Mouse (Mus musculus): ENCODE results near the gene Sik3. TPM values are rescaled to one million over a fixed set of nuclear protein-coding genes. Genes with fewer than 3 reads are reported as not detected.

Sik3 gene
- polyA plus RNA-seq (2012; rRNA removed): 10.9 and 15.1 TPM in 2 replicates

GRCm38 (mm10) chr9:46012091-46013008 lies at the start of gene Sik3, which contains the start of gene Pafah1b2:
Gene Sik3, plus strand, starts transcription at chr9:46012820.
Gene Pafah1b2, minus strand, starts transcription at chr9:46012690.
- 3% methylated on average over 60 of the region's 78 CpGs for WGBS
- DNase-seq (ENCODE audit: low read depth, low spot score): no peak

DNA sequence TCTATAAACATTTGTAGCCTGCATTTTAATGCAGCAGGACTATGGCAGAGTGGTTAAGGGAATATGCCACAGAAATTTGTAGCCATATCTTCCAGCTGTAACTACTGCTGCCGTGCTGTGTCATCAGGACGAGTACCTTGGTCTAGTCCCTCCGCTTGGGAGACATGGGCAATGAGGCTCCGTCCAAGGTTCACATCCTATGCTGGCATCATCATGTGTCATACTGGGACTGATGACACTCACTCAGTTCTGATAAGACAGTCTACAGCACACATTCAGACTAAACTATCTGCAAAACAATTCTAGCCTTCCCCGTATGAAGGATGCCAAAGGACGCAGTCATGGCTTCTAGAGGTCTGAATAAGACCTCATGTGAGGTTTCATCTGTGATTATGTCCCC lies 49.0 kb upstream of the Sik3 start:
- 80% methylated on average over 6 of the region's 6 CpGs for WGBS
- DNase-seq (ENCODE audit: low read depth, low spot score): no peak

- WGBS: 68% methylated on average over 2 of the region's 2 CpGs
- DNase-seq (ENCODE audit: low read depth, low spot score): no peak
Observed at GRCm38 (mm10) chr9:45976884-45977283, 35.7 kb upstream of the Sik3 start.

DNA sequence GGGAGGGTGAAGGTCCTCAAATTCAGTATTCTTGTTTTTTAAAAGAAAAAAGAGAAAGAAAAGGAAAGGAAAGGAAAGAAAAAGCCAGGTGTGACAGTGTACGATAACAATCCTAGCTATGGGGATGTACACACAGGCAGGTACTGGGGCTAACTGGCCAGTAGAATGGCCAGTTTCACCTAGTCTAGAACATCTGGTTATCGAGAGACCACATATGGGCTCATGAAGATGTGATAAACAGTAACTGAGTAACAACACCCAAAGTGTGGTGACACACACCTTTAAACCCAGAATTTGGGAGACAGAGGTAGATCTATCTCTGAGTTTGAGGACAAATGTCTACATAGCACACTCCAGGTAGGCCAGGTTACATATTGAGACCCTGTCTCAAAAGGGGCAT lies 32.8 kb upstream of the Sik3 start:
- DNase-seq (ENCODE audit: low read depth, low spot score): no peak

DNA sequence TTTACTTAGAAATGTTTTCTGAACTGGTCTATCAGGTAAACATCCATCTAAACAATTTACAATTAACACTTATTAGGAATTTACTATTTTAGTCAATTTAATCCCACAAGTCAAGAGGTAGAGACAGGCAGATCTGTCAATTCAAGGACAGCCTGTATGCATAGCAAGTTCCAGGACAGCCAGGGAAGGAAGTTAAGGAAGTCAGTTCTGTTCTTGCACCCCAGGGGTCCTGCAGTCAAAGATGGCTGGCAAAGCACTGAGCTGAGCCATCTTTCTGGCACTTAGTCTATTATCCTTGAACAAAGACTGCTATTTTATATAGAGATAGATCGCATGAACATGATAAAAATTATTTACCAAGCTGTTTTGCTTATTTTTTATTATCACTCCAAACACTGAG lies 32.0 kb upstream of the Sik3 start:
- DNase-seq (ENCODE audit: low read depth, low spot score): no peak
- 79% methylated on average over 1 of the region's 1 CpGs for WGBS

More for the DNA sequence above, 32.8 kb upstream of the Sik3 start:
- WGBS: 82% methylated on average over 2 of the region's 2 CpGs

DNA sequence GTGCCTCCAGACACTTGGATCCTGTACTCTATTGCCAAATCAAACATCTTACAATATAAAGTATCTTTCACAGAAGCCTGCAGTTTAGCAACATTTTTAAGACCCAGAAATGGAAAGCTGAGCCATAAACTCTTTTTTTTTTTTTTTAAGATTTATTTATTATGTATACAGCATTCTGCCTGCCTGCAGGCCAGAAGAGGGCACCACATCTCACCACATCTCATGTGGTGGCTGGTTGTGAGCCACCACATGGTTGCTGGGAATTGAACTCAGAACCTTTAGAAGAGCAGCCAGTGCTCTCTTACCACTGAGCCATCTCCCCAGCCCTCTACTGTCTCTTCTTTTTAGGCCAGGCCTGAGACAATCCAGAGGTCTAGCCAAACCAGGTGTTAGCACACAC lies 31.3 kb upstream of the Sik3 start:
- DNase-seq (ENCODE audit: low read depth, low spot score): no peak

DNA sequence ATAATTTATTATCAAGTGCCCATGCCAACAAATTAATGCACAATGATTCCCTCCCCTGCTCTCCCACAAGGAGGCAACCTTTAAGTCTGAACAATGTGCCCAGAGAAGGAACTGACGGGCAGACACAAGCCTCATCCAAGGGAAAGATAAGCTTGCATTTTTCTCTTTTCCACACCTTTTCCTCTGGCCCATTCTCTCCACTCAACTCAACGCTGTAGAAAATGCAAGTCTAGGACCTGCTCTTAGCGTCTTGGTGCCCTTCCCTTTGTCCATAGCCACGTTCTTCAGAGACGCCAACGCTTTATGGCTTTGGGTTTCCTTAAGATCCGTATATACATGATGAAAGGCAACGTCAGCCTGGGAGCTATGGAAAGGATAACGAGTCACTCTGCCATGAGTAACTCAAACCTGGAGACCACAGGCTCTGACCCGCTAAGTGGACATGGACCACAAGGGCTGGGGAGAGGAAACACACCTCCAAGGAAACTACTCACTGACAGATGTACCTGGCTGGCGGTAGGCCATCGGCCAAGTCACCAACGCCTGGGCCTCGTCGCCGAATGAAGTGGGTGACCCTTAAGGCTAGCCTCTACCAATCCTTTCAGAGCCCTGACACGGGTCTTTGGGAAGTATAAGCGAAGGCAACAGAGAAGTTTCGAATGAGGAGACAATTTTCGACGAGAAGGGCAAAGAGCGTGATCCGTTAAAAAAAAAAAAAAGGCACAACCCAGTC lies 28.8 kb upstream of the Sik3 start:
- under 1% methylated on average over 23 of the region's 23 CpGs for WGBS
- DNase-seq (ENCODE audit: low read depth, low spot score): peak; percentile 29

DNA sequence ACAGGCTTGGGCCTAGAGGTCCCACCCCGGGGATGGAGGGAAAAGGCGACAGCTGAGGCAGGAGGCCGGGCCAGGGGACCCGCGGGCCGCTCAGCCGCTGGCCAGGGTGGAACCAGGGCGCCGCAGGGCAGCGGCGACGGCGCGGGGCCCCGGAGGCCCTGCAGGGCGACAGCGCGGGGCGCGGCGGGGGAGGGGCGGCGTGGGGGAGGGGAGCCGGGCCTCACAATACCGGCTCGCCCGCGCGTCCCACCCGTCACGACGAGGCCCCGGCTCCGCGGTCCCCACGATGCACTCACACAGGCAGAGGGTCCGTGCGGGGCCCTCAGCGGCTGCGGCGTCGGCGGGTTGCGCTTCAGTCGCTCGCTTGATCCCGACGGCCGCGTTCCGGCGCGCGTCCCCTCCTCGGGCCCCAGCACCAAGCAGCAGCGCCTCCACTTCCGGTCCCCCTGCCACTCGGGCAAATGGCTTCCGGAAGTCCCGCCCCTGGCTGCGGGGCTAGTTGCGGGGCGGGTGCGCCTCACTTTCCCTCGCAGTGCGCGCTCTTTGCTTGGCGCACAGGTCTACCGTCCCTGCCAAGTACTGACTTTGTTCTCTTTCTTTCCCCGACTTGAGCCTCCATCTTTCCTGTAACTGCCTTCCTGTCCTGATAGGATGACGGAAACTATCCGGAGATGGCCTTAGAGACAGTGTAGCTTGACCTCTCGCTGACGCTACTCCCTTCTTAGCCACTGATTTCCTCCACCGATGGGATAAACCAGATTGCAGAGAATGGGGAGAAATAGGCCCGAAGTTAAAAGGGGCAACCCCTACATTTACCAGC lies 28.0 kb upstream of the Sik3 start:
- WGBS: under 1% methylated on average over 76 of the region's 76 CpGs
- DNase-seq (ENCODE audit: low read depth, low spot score): peak; percentile 59

DNA sequence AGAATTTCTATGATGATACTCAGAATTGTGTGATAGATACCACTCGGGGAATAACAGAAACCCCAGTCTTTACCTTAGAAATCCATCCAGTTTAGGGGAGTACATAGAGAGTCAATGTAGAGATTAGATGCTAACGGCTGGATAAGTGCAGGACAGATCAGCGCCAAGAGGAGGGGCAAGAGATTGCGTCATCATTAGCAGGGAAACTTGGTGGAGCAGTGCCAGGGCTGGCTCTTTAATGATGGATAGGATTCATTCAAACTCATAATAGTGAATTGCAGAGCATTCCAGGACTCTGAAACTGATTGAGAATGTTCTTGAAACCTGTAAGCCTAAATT lies 27.4 kb upstream of the Sik3 start:
- 0% methylated on average over 4 of the region's 4 CpGs for WGBS
- peak; percentile 11 for DNase-seq (ENCODE audit: low read depth, low spot score)

DNA sequence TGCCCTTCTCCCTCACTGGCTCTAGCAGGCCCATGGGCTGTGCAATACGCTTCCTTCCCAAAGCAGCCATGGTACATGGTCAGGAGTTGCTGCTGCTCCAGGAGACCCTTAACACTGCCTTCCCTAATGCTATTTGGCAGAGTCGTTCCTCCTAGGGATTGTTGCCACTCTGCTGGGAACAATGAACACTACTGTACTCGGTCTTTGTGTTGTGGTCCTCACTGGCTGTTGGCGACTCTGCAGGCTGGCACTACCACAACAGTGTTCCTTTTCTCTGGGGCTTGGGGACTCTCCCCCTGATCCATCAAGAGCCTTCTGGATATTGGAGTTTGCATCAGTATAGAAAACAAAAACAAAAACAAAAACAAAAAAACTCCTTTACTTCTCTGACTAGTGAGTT lies 13.6 kb upstream of the Sik3 start:
- 79% methylated on average over 4 of the region's 4 CpGs for WGBS
- no peak for DNase-seq (ENCODE audit: low read depth, low spot score)

- no peak for DNase-seq (ENCODE audit: low read depth, low spot score)
- WGBS: 10% methylated on average over 7 of the region's 7 CpGs
Observed at GRCm38 (mm10) chr9:46003729-46004128, 8.9 kb upstream of the Sik3 start.

DNA sequence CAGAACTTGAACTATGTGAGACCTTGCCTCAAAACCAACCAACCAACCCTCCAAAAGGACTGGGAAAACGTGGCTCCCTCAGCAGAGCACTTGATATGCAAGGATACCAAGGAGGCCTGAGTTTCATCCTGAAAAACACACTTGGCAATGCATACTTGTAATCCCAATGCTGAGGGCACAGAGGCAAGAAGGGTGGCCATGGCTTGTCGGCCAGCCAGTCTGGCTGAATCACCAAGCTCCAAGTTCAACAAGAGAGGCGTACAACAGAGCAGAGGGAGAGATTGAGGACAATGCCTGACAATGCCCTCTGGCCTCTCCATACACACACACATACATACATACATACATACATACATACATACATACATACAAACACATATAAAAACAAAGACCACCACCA lies 8.1 kb upstream of the Sik3 start:
- no peak for DNase-seq (ENCODE audit: low read depth, low spot score)
- WGBS: 61% methylated on average over 3 of the region's 3 CpGs

DNA sequence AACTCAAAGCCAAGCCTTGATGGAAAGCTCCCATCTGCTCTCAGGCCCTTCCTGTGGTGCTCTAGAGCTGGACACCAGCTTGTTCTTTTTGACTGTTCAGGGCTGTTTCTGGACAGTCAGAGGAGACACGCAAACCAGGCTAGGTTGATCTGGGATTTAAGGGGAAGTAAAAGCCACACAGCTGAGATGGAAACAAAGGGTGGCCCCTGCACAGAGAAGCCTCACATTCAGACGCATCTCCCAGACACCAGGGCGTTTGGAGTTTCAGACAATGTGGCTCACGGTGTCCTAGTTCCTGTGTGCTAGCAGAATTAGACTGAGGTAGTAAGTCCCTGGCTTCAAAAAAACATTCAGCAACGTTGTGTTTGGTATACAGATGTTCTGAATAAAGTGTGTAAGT lies 6.4 kb upstream of the Sik3 start:
- WGBS: 65% methylated on average over 5 of the region's 5 CpGs
- no peak for DNase-seq (ENCODE audit: low read depth, low spot score)

- WGBS: 83% methylated on average over 6 of the region's 7 CpGs
- no peak for DNase-seq (ENCODE audit: low read depth, low spot score)
Observed at GRCm38 (mm10) chr9:46008931-46009668, 3.5 kb upstream of the Sik3 start.

DNA sequence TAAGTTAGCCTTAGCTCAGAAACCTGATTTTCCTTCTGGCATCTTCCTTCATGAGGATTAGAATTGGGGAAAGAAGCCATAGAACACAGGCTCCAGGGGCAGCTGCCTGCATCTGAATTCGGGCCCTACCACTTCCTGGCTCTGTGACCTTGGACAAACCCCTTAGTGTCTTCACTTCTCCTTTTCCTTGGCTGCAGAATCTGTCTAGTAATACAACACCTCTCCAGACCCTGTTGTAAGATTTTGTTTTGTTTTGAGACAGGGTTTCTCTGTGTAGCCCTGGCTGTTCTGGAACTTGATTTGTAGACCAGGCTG lies 3.0 kb upstream of the Sik3 start:
- 55% methylated on average over 1 of the region's 1 CpGs for WGBS

GRCm38 (mm10) chr9:46011094-46011970 lies 1.3 kb upstream of the Sik3 start:
- 23% methylated on average over 3 of the region's 3 CpGs for WGBS

More for the DNA sequence above, 3.0 kb upstream of the Sik3 start:
- DNase-seq (ENCODE audit: low read depth, low spot score): no peak

GRCm38 (mm10) chr9:46013009-46013586 lies 478 bp downstream of the Sik3 start:
- no peak for DNase-seq (ENCODE audit: low read depth, low spot score)
- WGBS: 2% methylated on average over 46 of the region's 46 CpGs

More at GRCm38 (mm10) chr9:46011094-46011970, 1.3 kb upstream of the Sik3 start:
- DNase-seq (ENCODE audit: low read depth, low spot score): no peak

- no peak for DNase-seq (ENCODE audit: low read depth, low spot score)
Observed at GRCm38 (mm10) chr9:46013616-46014015, 996 bp downstream of the Sik3 start.

More at GRCm38 (mm10) chr9:46013616-46014015, 996 bp downstream of the Sik3 start:
- WGBS: under 1% methylated on average over 5 of the region's 5 CpGs
